Mouse (Mus musculus) stomach, postnatal 0 days (tissue): ENCODE measurements around the gene Hoxb7. TPM values are rescaled to one million over a fixed set of nuclear protein-coding genes. Genes with fewer than 3 reads are reported as not detected.
A peak's percentile ranks its signal among the peaks of the same experiment; 100 is the strongest.

ENCODE experiments used
- ATAC-seq: fragments of 200-750 bp; cut with Nextera tagmentation; 2 replicates; pipeline ENCODE4 v1.8.0; 2017; ENCODE audit not compliant: low FRiP score, low TSS enrichment
- DNase-seq: peaks from one replicate; pipeline ENCODE4 v3.0.0-alpha.2; 2016; ENCODE audit warnings: low spot score
- H3K27ac ChIP-seq: fragments of 300-500 bp; sonication (generic); replicated peaks from 2 replicates; pipeline ENCODE4 v1.5.1; 2014; ENCODE audit warnings: mild to moderate bottlenecking, control low read depth
- H3K27me3 ChIP-seq: fragments of 300-500 bp; sonication (generic); 2 replicates; pipeline ENCODE4 v1.6.1; 2014; ENCODE audit warnings: low read length; ENCODE audit not compliant: control insufficient read depth, insufficient read depth
- H3K36me3 ChIP-seq: fragments of 300-500 bp; sonication (generic); 2 replicates; pipeline ENCODE4 v1.6.1; 2014; ENCODE audit warnings: low read length, mixed read lengths; ENCODE audit not compliant: control insufficient read depth, insufficient read depth
- H3K4me1 ChIP-seq: fragments of 300-500 bp; sonication (generic); replicated peaks from 2 replicates; pipeline ENCODE4 v1.6.1; 2014; ENCODE audit warnings: antibody characterized with exemption; ENCODE audit not compliant: control insufficient read depth, insufficient read depth
- H3K4me2 ChIP-seq: fragments of 300-500 bp; sonication (generic); replicated peaks from 2 replicates; pipeline ENCODE4 v1.6.1; 2014; ENCODE audit warnings: low read depth, mild to moderate bottlenecking, control low read depth, moderate library complexity
- H3K4me3 ChIP-seq: fragments of 300-500 bp; sonication (generic); 2 replicates; pipeline ENCODE4 v1.5.1; 2014; ENCODE audit warnings: low read depth, low read length, control low read depth
- H3K9ac ChIP-seq: fragments of 300-500 bp; sonication (generic); 2 replicates; pipeline ENCODE4 v1.6.1; 2014; ENCODE audit warnings: mild to moderate bottlenecking, low read length, control low read depth, mixed read lengths
- H3K9me3 ChIP-seq: fragments of 300-500 bp; sonication (generic); 2 replicates; pipeline ENCODE4 v1.6.1; 2016; ENCODE audit warnings: low read length; ENCODE audit not compliant: control insufficient read depth
- CTCF ChIP-seq: IDR thresholded peaks from 2 replicates; pipeline ENCODE4 v1.5.1; 2016; ENCODE audit warnings: antibody characterized with exemption, low read depth, mild to moderate bottlenecking, moderate library complexity
- EP300 ChIP-seq: optimal IDR thresholded peaks from 2 replicates; pipeline ENCODE3; 2016; ENCODE audit warnings: antibody characterized with exemption
- WGBS: fragments of 180-500 bp; shearing (Covaris S2); extraction: QIAGEN DNeasy Blood & Tissue Kit; methylation state at CpG from one replicate; pipeline ENCODE4 v1.1.7; 2014; 5-methylcytosine and 5-hydroxymethylcytosine counted together
- polyA plus RNA-seq: library from polyadenylated mRNA; unstranded; fragments of >200 nt; fragmentation: Nextera tagmentation; extraction: Ambion mirVana; gene quantifications from 2 replicates; pipeline ENCODE4 v1.2.1, GENCODE M21; 2015

Hoxb7 gene
- polyA plus RNA-seq, 1 experiment from 2014 or later = 6.0 TPM

DNA sequence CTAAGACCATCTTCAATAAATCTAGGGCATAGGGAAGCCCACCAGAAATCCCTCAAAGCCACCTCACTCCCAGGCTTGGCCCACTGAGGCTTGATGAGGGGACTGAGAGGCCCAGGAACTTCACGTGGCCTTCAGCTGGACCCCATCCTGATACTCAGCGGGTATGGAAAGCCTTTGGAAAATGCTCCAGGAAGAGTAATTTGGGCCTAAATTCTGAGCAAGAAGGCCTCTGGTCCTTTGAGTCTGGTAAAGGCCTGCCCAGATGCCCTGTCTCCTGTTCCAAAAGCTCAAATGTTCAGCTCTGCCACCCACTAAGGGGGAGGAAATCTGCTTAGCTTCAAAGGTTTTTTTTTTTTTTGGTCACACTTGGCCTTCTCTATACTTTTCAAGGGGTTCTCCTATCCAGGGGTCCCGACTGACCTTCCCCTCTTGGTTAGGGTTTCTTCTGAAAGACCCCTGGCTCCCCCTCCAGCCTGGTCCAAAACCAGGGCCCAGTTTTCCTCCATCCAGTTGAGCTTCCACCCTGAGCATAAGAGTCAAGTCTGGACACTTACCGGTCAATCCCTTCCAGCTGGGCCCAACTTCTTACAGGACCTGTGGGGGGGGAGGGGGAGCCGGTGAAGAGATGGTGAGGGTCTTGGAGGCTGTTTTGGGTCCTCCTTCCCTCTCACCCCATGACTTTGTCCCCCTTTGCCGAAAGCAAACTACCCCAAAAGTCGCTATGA lies 19.9 kb downstream of the Hoxb7 start:
- ATAC-seq (no peak), DNase-seq (no peak)
- Histone ChIP-seq H3K4me1 (no peaks in the 10 kb centered on the region), H3K36me3 (no peaks in the 10 kb centered on the region), H3K9me3 (no peaks in the 10 kb centered on the region), H3K4me3 (peak overlapping the region; percentile 52), H3K27me3 (no peaks in the 10 kb centered on the region), H3K4me2 (peak overlapping the region; percentile 72), H3K27ac (peak overlapping the region; percentile 86), H3K9ac (peak overlapping the region; percentile 64)
- TF ChIP-seq EP300 (no peak), CTCF (no peak)
- 35% methylated on average over 7 of the region's 7 CpGs for WGBS

DNA sequence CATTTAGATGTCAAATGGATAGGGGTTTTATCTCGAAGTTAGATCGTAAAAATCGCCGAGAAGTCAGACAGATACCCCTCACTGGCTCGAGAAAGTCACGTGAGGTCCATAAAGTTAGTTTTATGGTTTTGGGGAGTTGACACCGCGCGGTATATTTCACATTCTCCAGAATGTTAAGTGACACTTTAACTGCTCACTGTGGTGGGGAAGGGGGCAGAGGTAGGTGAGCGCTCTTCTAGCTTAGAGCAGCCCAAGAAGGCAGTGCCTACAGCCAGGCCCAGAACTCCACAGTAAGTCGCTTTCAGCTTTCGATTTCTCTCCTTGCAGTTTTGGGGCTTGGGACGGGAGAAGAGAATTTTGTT lies 20.5 kb downstream of the Hoxb7 start:
- ATAC-seq = no peak
- Histone ChIP-seq H3K4me1 (no peaks in the 10 kb centered on the region), H3K4me3 (peak overlapping the region; percentile 31), H3K4me2 (peak overlapping the region; percentile 72), H3K27me3 (0 out of 2 replicates have a peak, but pooled peaks cover under 1% of the 10 kb centered on the region), H3K27ac (peak overlapping the region; percentile 86), H3K36me3 (no peaks in the 10 kb centered on the region), H3K9me3 (no peaks in the 10 kb centered on the region), H3K9ac (peak overlapping the region; percentile 64)
- 30% methylated on average over 13 of the region's 13 CpGs for WGBS
- DNase-seq = no peak
- TF ChIP-seq CTCF (no peak), EP300 (no peak)

DNA sequence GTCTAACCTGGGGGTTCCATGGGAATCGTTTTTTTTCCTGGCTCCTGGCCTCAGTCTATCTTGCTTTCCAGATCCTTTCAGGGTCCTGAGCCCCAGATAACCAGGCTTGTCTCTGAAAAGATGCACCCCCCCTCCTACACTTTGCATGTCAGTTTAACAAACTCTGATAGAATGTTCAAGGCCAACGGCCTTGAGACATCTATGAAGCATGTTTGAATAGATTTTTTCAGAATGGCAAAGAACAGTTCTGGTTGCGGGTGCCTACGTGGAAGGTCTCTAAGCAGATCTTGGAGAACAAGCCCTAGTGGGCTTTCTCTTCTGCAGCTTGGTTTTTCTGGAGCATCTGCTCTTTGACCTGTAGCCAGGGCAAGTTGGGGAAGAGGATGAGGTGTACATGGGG lies 22.3 kb downstream of the Hoxb7 start:
- Histone ChIP-seq H3K9ac (peak overlapping the region; percentile 64; the same call in 1 of the 2 replicates), H3K4me1 (no peaks in the 10 kb centered on the region), H3K4me3 (peak overlapping the region; percentile 31; the same call in 1 of the 2 replicates), H3K4me2 (peak overlapping the region; percentile 72), H3K27me3 (0 out of 2 replicates have a peak, but pooled peaks cover 2% of the 10 kb centered on the region), H3K36me3 (no peaks in the 10 kb centered on the region), H3K27ac (peak overlapping the region; percentile 86), H3K9me3 (no peaks in the 10 kb centered on the region)
- no peak for TF ChIP-seq CTCF
- no peak for DNase-seq
- ATAC-seq = no peak
- 22% methylated on average over 4 of the region's 4 CpGs for WGBS

DNA sequence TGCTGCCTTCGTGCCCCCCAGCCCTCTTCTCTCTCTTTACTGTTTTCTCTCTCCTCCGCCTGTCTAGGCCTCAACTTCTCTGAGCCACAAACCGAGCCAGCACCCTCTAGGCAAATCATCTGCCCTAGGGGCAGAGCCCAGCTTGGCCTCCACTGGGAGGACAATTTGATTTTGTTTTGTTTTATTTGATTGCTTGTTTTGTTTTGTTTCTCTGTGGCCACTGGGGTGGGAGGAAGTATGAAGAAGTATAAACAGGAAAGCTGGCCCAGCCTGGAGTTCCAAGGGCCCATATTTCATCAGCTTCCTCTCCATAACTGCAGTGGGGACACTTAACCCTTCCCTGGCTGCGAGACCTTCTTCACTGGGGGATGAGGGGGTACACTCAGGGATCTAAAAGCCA lies 22.9 kb downstream of the Hoxb7 start:
- no peak for DNase-seq
- no peak for TF ChIP-seq CTCF
- no peak for TF ChIP-seq EP300
- Histone ChIP-seq H3K9me3 (no peaks in the 10 kb centered on the region), H3K27me3 (0 out of 2 replicates have a peak, but pooled peaks cover 2% of the 10 kb centered on the region), H3K27ac (peak overlapping the region; percentile 86), H3K4me3 (peak overlapping the region; percentile 31; the same call in 1 of the 2 replicates), H3K4me2 (peak overlapping the region; percentile 72), H3K36me3 (no peaks in the 10 kb centered on the region), H3K9ac (peak overlapping the region; percentile 64; the same call in 1 of the 2 replicates), H3K4me1 (no peaks in the 10 kb centered on the region)
- 32% methylated on average over 4 of the region's 4 CpGs for WGBS
- no peak for ATAC-seq

DNA sequence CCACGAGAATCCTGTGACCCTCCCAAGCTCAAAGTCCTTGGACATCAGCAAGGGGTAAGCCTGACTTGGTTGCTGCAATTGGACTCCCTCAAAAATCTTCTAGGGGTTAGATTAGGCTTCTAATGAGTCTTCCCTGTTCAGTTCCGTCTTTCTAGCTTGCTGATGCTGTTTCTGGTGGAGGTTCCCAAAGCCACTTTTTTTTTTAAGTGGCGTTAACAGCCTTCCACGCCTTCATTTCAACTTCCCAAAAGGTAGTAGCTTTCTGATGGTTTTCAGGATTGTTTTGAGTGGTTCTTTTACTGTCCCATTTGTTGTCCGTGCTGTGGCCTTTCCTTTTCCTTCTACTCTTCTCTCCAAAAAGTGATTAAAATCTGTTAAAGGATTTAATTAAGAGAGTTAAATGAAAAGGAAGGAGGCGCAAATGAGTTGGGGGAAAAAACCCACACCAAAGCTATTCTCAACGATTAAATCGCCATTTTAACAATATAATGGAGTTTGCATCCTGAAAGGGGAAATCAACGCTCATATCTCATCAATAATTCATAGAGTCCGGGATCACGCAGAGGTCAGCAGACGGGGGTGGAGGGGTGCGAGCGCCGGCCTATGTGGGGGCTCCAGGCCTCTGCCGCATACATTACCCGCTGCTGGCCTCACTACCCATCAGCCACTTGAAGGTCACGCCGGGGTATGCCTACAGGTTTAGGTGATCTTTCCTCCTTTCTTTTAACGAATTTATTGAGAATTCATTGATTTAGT lies 23.9 kb downstream of the Hoxb7 start:
- H3K27me3 ChIP-seq = peaks cover 2% of the 10 kb centered on the region; the same call in 1 of the 2 replicates
- ATAC-seq = no peak
- no peaks in the 10 kb centered on the region for H3K9me3 ChIP-seq
- peak overlapping the region; percentile 72 for H3K4me2 ChIP-seq
- peak overlapping the region; percentile 54 for H3K9ac ChIP-seq
- H3K36me3 ChIP-seq = no peaks in the 10 kb centered on the region
- no peaks in the 10 kb centered on the region for H3K4me1 ChIP-seq
- peak overlapping the region; percentile 31 for H3K4me3 ChIP-seq
- peak overlapping the region; percentile 86 for H3K27ac ChIP-seq
- TF ChIP-seq CTCF (no peak), EP300 (no peak)
- WGBS = 23% methylated on average over 20 of the region's 20 CpGs
- DNase-seq = no peak
